Mouse (Mus musculus) liver, postnatal 0 days (tissue): Measurements from ENCODE around the gene Spn. TPM values are rescaled to one million over a fixed set of nuclear protein-coding genes. Genes with fewer than 3 reads are reported as not detected.
A peak's percentile ranks its signal among the peaks of the same experiment; 100 is the strongest.

ENCODE experiments used
- ATAC-seq: fragments of 200-750 bp; cut with Nextera tagmentation; 2 replicates; pipeline ENCODE4 v1.8.0; 2017; ENCODE audit warnings: mild to moderate bottlenecking, moderate library complexity
- DNase-seq: peaks from one replicate; pipeline ENCODE4 v3.0.0-alpha.2; 2016
- H3K27ac ChIP-seq: fragments of 300-500 bp; sonication (generic); 2 replicates; pipeline ENCODE4 v1.5.1; 2014; ENCODE audit warnings: antibody characterized with exemption, moderate library complexity, mild to moderate bottlenecking, low read depth
- H3K27me3 ChIP-seq: fragments of 300-500 bp; sonication (generic); 2 replicates; pipeline ENCODE4 v1.6.1; 2014; ENCODE audit warnings: low read length, control low read depth, mixed read lengths; ENCODE audit not compliant: insufficient read depth
- H3K36me3 ChIP-seq: fragments of 300-500 bp; sonication (generic); replicated peaks from 2 replicates; pipeline ENCODE4 v1.6.1; 2014; ENCODE audit warnings: mild to moderate bottlenecking, control low read depth, low read length, moderate library complexity, mixed read lengths; ENCODE audit not compliant: insufficient read depth
- H3K4me1 ChIP-seq: fragments of 300-500 bp; sonication (generic); 2 replicates; pipeline ENCODE4 v1.6.1; 2014; ENCODE audit warnings: antibody characterized with exemption, mild to moderate bottlenecking, control low read depth; ENCODE audit not compliant: insufficient read depth
- H3K4me2 ChIP-seq: fragments of 300-500 bp; sonication (generic); 2 replicates; pipeline ENCODE4 v1.6.1; 2014; ENCODE audit warnings: low read depth, mild to moderate bottlenecking, low read length, moderate library complexity, mixed read lengths
- H3K4me3 ChIP-seq: fragments of 300-500 bp; sonication (generic); 2 replicates; pipeline ENCODE4 v1.5.1; 2014; ENCODE audit warnings: low read depth, low read length
- H3K9ac ChIP-seq: fragments of 300-500 bp; sonication (generic); replicated peaks from 2 replicates; pipeline ENCODE4 v1.6.1; 2014; ENCODE audit warnings: mild to moderate bottlenecking, moderate library complexity
- H3K9me3 ChIP-seq: fragments of 300-500 bp; sonication (generic); 2 replicates; pipeline ENCODE4 v1.6.1; 2016; ENCODE audit warnings: mild to moderate bottlenecking, control low read depth, low read length, mixed read lengths
- CTCF ChIP-seq: sonication (generic); IDR thresholded peaks from 2 replicates; pipeline ENCODE4 v1.5.1; 2016; ENCODE audit warnings: antibody characterized with exemption, low read depth
- EP300 ChIP-seq: IDR thresholded peaks from 2 replicates; pipeline ENCODE4 v1.6.1; 2016; ENCODE audit warnings: antibody characterized with exemption, low read depth, mild to moderate bottlenecking
- WGBS: fragments of 180-500 bp; shearing (Covaris S2); extraction: QIAGEN DNeasy Blood & Tissue Kit; methylation state at CpG from one replicate; pipeline ENCODE4 v1.1.7; 2014; ENCODE audit not compliant: insufficient replicate concordance; 5-methylcytosine and 5-hydroxymethylcytosine counted together
- polyA plus RNA-seq: library from polyadenylated mRNA; unstranded; fragments of >200 nt; fragmentation: Nextera tagmentation; extraction: Ambion mirVana; gene quantifications from 2 replicates; pipeline ENCODE4 v1.2.1, GENCODE M21; 2015

Spn gene
- polyA plus RNA-seq, 1 experiment from 2014 or later: 5.6 TPM

DNA sequence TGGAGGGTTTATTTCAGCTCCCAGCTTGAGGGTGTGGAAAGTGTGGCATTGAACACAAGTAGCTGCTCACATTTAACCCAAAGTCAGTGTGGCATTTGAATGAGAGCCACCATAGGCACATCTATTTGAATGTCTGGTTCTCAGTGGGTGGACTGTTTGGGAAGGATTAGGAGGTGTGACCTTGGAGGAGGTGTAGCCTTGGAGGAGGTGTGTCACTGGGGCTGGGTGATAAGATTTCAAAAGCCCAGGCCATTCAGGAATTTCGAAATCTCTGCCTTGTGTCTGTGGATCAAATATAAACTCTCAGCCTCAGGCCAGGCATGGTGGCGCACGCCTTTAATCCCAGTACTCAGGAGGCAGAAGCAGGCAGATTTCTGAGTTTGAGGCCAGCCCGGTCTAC lies 38.7 kb downstream of the Spn start:
- Histone ChIP-seq H3K9ac (no peak overlapping the region), H3K9me3 (no peaks in the 10 kb centered on the region), H3K4me1 (peaks cover under 1% of the 10 kb centered on the region; the same call in 1 of the 2 replicates), H3K27me3 (no peaks in the 10 kb centered on the region), H3K4me2 (no peak overlapping the region), H3K27ac (no peak overlapping the region), H3K36me3 (no peaks in the 10 kb centered on the region), H3K4me3 (no peak overlapping the region)
- TF ChIP-seq EP300 (no peak), CTCF (no peak)
- DNase-seq (no peak), ATAC-seq (no peak)
- 86% methylated on average over 4 of the region's 4 CpGs for WGBS

DNA sequence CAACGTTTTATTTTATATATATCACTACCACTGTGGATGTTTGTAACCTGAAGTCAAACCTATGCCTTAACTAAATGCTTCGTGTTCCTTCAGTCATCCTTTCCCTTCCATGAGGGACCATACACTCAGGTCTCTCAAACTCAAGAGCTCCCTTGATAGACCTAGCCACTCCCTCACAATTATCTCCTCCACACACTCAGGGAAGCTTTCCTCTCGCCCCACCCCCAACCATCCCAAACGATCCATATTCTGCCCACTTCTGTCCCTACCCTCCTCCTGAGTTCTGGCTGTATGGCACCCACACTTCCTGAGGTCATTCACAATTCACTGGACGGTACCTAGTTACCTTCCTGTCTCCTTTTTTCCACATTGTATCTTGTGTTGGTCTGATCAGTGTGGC lies 39.1 kb downstream of the Spn start:
- Histone ChIP-seq H3K4me2 (no peak overlapping the region), H3K27ac (no peak overlapping the region), H3K27me3 (no peaks in the 10 kb centered on the region), H3K36me3 (peaks cover 2% of the 10 kb centered on the region; the same call in 1 of the 2 replicates), H3K4me3 (no peak overlapping the region), H3K9ac (no peak overlapping the region), H3K9me3 (no peaks in the 10 kb centered on the region), H3K4me1 (no peaks in the 10 kb centered on the region)
- ATAC-seq: no peak
- no peak for DNase-seq
- WGBS: 72% methylated on average over 5 of the region's 5 CpGs
- TF ChIP-seq CTCF (no peak), EP300 (no peak)

DNA sequence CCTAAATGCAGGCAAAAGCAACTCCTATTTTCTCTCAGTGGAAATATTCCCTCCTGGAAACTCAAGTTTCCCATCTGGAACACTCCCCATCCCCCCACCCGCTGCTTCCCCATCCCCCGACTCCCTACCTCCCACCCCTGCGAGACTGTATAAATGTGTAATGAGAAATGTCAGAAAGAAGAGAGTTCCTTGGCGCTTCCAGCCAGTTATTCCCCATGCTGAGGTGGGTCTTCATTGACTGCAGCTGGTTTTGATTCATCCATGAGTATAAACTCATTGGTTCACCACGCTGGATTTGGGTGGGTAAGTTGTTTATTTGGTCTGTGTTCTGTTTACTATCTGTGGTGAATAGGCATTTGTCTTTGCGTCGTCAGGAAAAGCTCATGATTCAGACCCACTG lies 41.2 kb downstream of the Spn start:
- Histone ChIP-seq H3K9ac (no peak overlapping the region), H3K9me3 (no peaks in the 10 kb centered on the region), H3K4me1 (peaks cover 11% of the 10 kb centered on the region), H3K36me3 (peaks cover 15% of the 10 kb centered on the region; the same call in 1 of the 2 replicates), H3K4me2 (no peak overlapping the region), H3K27me3 (no peaks in the 10 kb centered on the region), H3K27ac (no peak overlapping the region), H3K4me3 (no peak overlapping the region)
- 84% methylated on average over 7 of the region's 7 CpGs for WGBS
- DNase-seq: no peak
- no peak for TF ChIP-seq CTCF
- TF ChIP-seq EP300: no peak
- ATAC-seq: no peak

DNA sequence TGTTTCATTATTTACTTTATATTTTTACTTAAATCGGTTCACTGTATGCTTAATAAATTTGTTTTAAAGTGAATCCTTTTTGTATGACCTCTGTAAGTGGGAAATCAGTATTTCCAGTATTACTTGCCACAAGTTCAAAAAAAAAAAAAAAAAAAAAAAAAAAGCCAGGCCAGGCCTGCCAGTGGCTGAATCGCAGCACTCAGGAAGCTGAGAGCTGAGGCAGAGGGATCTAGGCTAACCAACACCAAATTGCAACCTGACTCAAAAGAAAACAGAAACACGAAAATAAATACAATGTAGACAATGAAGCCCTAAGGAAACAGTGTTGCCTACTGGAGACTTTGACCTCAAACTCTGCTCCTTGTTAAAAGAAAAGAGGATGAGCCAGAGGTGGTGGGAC lies 43.7 kb downstream of the Spn start:
- Histone ChIP-seq H3K27me3 (no peaks in the 10 kb centered on the region), H3K4me2 (no peak overlapping the region), H3K9ac (no peak overlapping the region), H3K4me3 (no peak overlapping the region), H3K9me3 (no peaks in the 10 kb centered on the region), H3K36me3 (peaks cover 15% of the 10 kb centered on the region; the same call in 1 of the 2 replicates), H3K27ac (no peak overlapping the region), H3K4me1 (peaks cover 35% of the 10 kb centered on the region)
- TF ChIP-seq EP300 (no peak), CTCF (no peak)
- DNase-seq: no peak
- WGBS: 69% methylated on average over 3 of the region's 3 CpGs
- no peak for ATAC-seq

DNA sequence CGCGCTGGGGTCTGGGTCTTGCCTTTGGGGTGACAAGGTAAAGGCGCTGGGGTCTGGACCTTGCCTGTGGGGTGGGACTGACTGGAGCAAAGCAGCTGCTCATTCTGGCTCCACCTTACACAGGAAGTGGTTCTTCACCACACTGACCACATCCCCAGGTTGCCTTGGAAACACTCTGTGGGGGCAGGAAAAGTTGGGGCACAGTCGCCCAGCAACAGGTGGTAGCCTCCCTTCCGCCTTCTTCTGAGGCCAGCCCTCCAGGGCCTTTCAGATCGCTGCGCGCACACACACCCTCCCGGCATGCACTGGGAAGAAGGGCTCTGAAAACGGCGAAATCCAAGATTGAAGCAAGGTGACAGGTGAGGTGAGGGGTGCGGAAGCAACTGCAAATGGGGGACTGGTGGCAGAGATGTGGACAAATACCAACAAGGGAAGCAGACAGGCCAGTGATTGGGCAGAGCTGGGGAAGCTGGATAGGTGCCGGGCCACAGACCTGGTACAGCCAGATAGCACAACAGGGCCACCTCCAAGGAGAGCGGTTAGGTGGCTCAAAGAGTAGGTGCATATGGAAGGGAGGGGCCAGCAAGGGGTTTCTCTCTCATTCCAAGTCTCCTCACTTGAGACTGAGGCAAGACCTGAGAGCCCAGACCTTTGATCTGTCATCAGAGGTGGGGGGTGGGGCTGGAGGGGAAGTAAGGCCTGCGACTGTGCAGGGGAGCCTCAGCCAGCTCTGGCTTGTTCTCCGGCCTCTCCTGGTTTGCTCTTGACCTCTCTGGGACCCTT lies 46.3 kb downstream of the Spn start, which contains the start of gene AI467606:
TSS of gene AI467606 (plus strand) at position 246 of the 783 bp plus-strand sequence.
- TF ChIP-seq CTCF: no peak
- peak; percentile 85 for TF ChIP-seq EP300
- Histone ChIP-seq H3K27ac (peak within 1 kb of the TSS; percentile 91), H3K4me1 (peaks cover 46% of the 10 kb centered on the region), H3K4me3 (peak within 1 kb of the TSS; percentile 55), H3K27me3 (no peaks in the 10 kb centered on the region), H3K9ac (peak within 1 kb of the TSS; percentile 75), H3K4me2 (peak within 1 kb of the TSS; percentile 66), H3K9me3 (no peaks in the 10 kb centered on the region), H3K36me3 (peaks cover 15% of the 10 kb centered on the region; the same call in 1 of the 2 replicates)
- peak; percentile 89 for DNase-seq
- 27% methylated on average over 16 of the region's 16 CpGs for WGBS
- ATAC-seq: peak; percentile 88

DNA sequence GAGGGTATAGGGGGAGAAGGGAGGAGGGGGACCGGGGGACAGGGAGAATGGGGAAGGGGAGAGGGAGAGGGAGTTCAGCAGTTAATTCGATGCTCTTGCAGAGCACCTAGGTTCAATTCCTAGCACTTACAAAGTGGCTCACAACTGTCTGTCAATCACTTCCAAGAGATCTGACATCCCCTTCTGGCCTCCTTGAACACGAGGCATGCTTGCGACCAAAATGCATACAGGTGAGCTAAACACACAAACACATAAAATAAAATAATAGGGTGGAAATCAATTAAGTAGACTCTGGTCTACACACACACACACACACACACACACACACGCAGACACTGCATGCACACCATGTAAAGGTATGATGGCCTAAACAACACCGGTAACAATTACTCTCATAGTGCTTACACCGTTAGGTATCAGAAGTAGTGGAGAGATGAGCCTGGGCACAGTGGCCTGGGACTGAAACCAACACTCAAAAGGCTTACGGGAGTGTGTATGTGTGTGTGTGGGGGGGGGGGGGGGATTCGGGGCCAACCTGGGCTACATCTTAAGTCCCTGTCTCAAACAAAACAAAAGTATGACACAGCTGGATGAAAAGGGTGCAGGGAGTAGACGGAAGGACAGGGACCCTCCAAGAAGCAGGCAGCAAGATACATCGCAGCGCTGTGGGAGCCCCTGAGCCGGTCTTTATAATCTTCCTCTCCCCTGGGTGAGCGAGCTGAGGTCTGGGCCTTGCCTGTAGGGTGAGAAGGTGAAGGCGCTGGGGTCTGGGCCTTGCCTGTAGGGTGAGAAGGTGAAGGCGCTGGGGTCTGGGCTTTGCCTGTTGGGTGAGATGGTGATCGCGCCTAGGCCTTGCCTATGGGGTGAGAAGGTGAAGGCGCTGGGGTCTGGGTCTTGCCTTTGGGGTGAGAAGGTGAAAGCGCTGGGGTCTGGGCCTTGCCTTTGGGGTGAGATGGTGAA lies 47.2 kb downstream of the Spn start:
- Histone ChIP-seq H3K4me3 (peak overlapping the region; percentile 55), H3K36me3 (peaks cover 15% of the 10 kb centered on the region; the same call in 1 of the 2 replicates), H3K9me3 (no peaks in the 10 kb centered on the region), H3K27me3 (no peaks in the 10 kb centered on the region), H3K4me2 (peak overlapping the region; percentile 66), H3K4me1 (peaks cover 49% of the 10 kb centered on the region), H3K9ac (peak overlapping the region; percentile 75), H3K27ac (peak overlapping the region; percentile 91)
- 43% methylated on average over 20 of the region's 20 CpGs for WGBS
- TF ChIP-seq CTCF: no peak
- no peak for TF ChIP-seq EP300
- ATAC-seq (peak; percentile 7; the same call in 1 of the 2 replicates), DNase-seq (no peak)
